Mouse (Mus musculus): ENCODE measurements around the gene Ldb2. TPM values are rescaled to one million over a fixed set of nuclear protein-coding genes. Genes with fewer than 3 reads are reported as not detected.

Gene Ldb2
- total RNA-seq, 2 experiments from 2014 or later: 6.4 to 10.7 TPM

GRCm38 (mm10) chr5:44491526-44491925 is 308.0 kb downstream of the Ldb2 start:
- intact Hi-C loops (cut with DNase I): loop anchor here (5.0 kb wide), 2 partner anchors 136 to 216 kb away; no protein-coding TSS in a partner anchor
- no peak for DNase-seq (ENCODE audit: low spot score)

DNA sequence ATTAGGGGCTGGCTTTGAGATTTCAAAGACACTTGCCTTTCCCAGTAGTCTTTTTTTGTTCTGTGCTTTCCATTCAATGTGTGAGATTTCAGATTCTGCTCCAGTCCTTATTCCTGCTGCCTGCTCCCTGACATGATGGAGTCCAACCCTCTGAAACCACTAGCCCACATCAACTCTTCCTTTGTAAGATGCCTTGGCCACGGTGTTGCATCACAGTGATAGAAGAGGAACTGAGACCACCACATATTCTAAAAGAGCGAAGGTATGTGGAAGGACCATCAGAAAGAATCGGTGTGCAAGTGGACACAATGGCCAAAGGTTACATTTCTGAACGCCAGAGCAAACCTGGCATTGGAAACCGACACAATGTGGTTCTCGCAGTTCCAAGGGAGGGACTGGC is 309.0 kb downstream of the Ldb2 start:
- intact Hi-C loops (cut with DNase I): loop anchor here (5.0 kb wide), 2 partner anchors 137 to 217 kb away; no protein-coding TSS in a partner anchor
- DNase-seq (ENCODE audit: low spot score): no peak

DNA sequence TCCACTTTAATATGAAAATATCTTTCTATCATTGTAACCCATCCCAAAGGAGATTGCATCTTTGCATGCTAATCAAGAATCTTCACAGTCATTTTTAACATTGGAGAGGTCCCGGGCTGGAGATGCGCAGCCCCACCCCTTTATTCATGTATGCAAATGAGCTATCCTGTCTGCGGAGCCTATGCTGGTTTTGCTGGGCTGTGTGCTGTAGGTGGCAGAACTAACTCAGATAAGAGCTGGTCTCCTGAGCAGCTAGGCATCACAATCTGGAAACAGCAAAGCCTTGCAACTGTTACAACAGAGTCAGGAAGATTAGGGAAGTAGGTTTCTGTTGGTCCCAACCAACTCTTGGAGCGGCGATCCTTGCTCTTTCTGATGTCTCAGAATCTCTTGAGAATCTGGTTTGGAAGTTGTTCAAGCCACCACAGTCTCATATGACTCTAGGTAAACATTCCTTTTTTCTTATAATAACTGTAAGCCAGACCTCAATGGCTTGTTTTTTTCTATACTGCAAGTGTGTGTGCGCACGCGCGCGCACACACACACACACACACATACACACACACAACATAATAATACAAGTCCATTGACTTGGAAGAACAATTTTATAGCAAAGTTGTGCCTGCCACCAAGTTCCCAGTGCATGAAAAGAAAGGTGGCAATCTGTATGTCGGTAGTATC is 315.9 kb downstream of the Ldb2 start:
- intact Hi-C loops (cut with DNase I): no loop called here
- no peak for DNase-seq (ENCODE audit: low spot score)

GRCm38 (mm10) chr5:44481406-44481805 is 318.1 kb downstream of the Ldb2 start:
- intact Hi-C loops (cut with DNase I): no loop called here
- no peak for DNase-seq (ENCODE audit: low spot score)

- DNase-seq (ENCODE audit: low spot score): no peak
- intact Hi-C loops (cut with DNase I): loop anchor here (10.0 kb wide), 1 partner anchor 928 kb away; no protein-coding TSS in a partner anchor
Measured at GRCm38 (mm10) chr5:44476356-44476755, 323.1 kb downstream of the Ldb2 start.

DNA sequence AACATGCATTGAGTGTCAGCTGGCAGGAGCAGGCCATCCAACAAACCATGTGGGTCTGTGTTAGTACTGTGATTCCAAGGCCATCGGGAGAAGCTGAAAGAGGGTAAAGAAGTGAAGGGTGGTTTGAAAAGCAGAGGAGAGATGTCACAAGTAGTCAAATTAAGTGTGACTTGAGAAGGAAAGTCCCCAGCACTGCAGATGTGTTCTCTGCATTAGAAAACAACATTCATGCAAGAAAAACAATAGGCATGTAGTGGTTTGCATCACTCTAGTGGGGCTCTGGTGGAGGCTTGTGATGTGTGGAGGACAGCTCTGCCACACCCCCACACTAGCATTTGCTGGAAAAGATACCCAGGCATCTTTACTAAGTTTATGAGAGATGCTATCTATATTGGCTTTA is 323.9 kb downstream of the Ldb2 start:
- DNase-seq (ENCODE audit: low spot score): no peak
- intact Hi-C loops (cut with DNase I): loop anchor here (2.0 to 10.0 kb wide), 2 partner anchors 803 to 929 kb away; no protein-coding TSS in a partner anchor

- DNase-seq (ENCODE audit: low spot score): no peak
- intact Hi-C loops (cut with DNase I): loop anchor here (2.0 to 10.0 kb wide), 2 partner anchors 805 to 931 kb away; no protein-coding TSS in a partner anchor
Measured at GRCm38 (mm10) chr5:44473857-44474762, 325.4 kb downstream of the Ldb2 start.

DNA sequence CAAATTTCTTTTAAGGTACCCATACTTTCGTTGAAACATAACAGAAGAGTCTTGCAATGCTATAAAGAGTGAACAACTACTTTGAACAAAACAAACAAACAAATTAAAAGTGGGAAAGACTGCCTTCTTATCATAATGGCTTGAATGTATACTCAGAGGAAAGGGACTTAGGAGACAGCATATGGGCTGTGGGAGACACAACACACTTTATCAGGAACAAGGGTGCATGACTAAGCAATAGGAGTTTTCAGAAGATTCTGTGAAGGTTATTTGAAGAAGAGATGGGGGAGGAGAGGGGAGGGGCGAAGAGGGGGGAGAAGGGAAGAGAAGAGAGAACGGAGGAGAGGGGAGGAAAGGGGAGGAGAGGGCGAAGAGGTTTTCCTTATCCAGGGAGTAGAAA is 334.2 kb downstream of the Ldb2 start:
- intact Hi-C loops (cut with DNase I): no loop called here
- no peak for DNase-seq (ENCODE audit: low spot score)
